Mouse (Mus musculus): Measurements from ENCODE around the gene Aldh3b1. TPM values are rescaled to one million over a fixed set of nuclear protein-coding genes. Genes with fewer than 3 reads are reported as not detected.
"Not testable (repeated sequence)": the region's sequence is repeated elsewhere in the genome, so short reads cannot be mapped to it uniquely, and the experiment has no call there.

Gene Aldh3b1
- polyA plus RNA-seq, 1 experiment from 2014 or later: 3.3 TPM

GRCm38 (mm10) chr19:3960211-3960610 is 30.6 kb upstream of the Aldh3b1 start:
- no peak overlapping the region for H3K4me3 ChIP-seq (replicated peaks; ENCODE audit: low read length)
- no peaks in the 10 kb centered on the region for H3K27me3 ChIP-seq (ENCODE audit: control insufficient read depth, insufficient read depth, low read length)
- ATAC-seq (ENCODE audit: low FRiP score) (no peak), DNase-seq (ENCODE audit: low spot score) (no peak)
- no peak overlapping the region for H3K9ac ChIP-seq
- H3K27ac ChIP-seq: no peak overlapping the region
- H3K36me3 ChIP-seq (replicated peaks; ENCODE audit: control insufficient read depth, insufficient read depth): no peaks in the 10 kb centered on the region
- H3K9me3 ChIP-seq (ENCODE audit: control insufficient read depth, low read length): no peaks in the 10 kb centered on the region
- no peak overlapping the region for H3K4me2 ChIP-seq (replicated peaks)
- 88% methylated on average over 5 of the region's 5 CpGs for WGBS
- no peaks in the 10 kb centered on the region for H3K4me1 ChIP-seq (replicated peaks; ENCODE audit: control insufficient read depth, insufficient read depth, low read length)

- Histone ChIP-seq H3K4me2 (replicated peaks) (no peak overlapping the region), H3K36me3 (replicated peaks; ENCODE audit: control insufficient read depth, insufficient read depth) (no peaks in the 10 kb centered on the region), H3K9ac (no peak overlapping the region), H3K4me3 (replicated peaks; ENCODE audit: low read length) (no peak overlapping the region), H3K4me1 (replicated peaks; ENCODE audit: control insufficient read depth, insufficient read depth, low read length) (no peaks in the 10 kb centered on the region), H3K27ac (no peak overlapping the region), H3K9me3 (ENCODE audit: control insufficient read depth, low read length) (no peaks in the 10 kb centered on the region), H3K27me3 (ENCODE audit: control insufficient read depth, insufficient read depth, low read length) (no peaks in the 10 kb centered on the region)
- ATAC-seq (ENCODE audit: low FRiP score) (no peak), DNase-seq (ENCODE audit: low spot score) (no peak)
Observed at GRCm38 (mm10) chr19:3959030-3959429, 29.4 kb upstream of the Aldh3b1 start.

- H3K27me3 ChIP-seq (ENCODE audit: control insufficient read depth, insufficient read depth, low read length): no peaks in the 10 kb centered on the region
- ATAC-seq (ENCODE audit: low FRiP score) (no peak), DNase-seq (ENCODE audit: low spot score) (no peak)
- no peak within 1 kb of the TSS for H3K4me3 ChIP-seq (replicated peaks; ENCODE audit: low read length)
- WGBS: 73% methylated on average over 4 of the region's 4 CpGs
- H3K9me3 ChIP-seq (ENCODE audit: control insufficient read depth, low read length): no peaks in the 10 kb centered on the region
- H3K4me1 ChIP-seq (replicated peaks; ENCODE audit: control insufficient read depth, insufficient read depth, low read length): no peaks in the 10 kb centered on the region
- H3K4me2 ChIP-seq (replicated peaks): no peak within 1 kb of the TSS
- no peak within 1 kb of the TSS for H3K9ac ChIP-seq
- H3K27ac ChIP-seq: no peak within 1 kb of the TSS
- H3K36me3 ChIP-seq (replicated peaks; ENCODE audit: control insufficient read depth, insufficient read depth): no peaks in the 10 kb centered on the region
Observed at GRCm38 (mm10) chr19:3958470-3958869, 28.9 kb upstream of the Aldh3b1 start, which contains the start of gene Aldh3b3. Aldh3b3 (plus strand) TSS chr19:3958645.

GRCm38 (mm10) chr19:3957296-3958036 is 27.9 kb upstream of the Aldh3b1 start:
- not testable (repeated sequence) for H3K27ac ChIP-seq; H3K27me3 ChIP-seq (ENCODE audit: control insufficient read depth, insufficient read depth, low read length); H3K4me3 ChIP-seq (replicated peaks; ENCODE audit: low read length); H3K36me3 ChIP-seq (replicated peaks; ENCODE audit: control insufficient read depth, insufficient read depth); DNase-seq (ENCODE audit: low spot score); ATAC-seq (ENCODE audit: low FRiP score); H3K4me1 ChIP-seq (replicated peaks; ENCODE audit: control insufficient read depth, insufficient read depth, low read length); H3K9ac ChIP-seq; H3K9me3 ChIP-seq (ENCODE audit: control insufficient read depth, low read length); H3K4me2 ChIP-seq (replicated peaks)
- WGBS: 75% methylated on average over 5 of the region's 5 CpGs

- H3K4me3 ChIP-seq (replicated peaks; ENCODE audit: low read length): no peak overlapping the region
- no peak overlapping the region for H3K4me2 ChIP-seq (replicated peaks)
- no peaks in the 10 kb centered on the region for H3K36me3 ChIP-seq (replicated peaks; ENCODE audit: control insufficient read depth, insufficient read depth)
- no peak overlapping the region for H3K9ac ChIP-seq
- WGBS: 62% methylated on average over 4 of the region's 4 CpGs
- ATAC-seq (ENCODE audit: low FRiP score) (no peak), DNase-seq (ENCODE audit: low spot score) (no peak)
- no peaks in the 10 kb centered on the region for H3K9me3 ChIP-seq (ENCODE audit: control insufficient read depth, low read length)
- no peaks in the 10 kb centered on the region for H3K27me3 ChIP-seq (ENCODE audit: control insufficient read depth, insufficient read depth, low read length)
- no peaks in the 10 kb centered on the region for H3K4me1 ChIP-seq (replicated peaks; ENCODE audit: control insufficient read depth, insufficient read depth, low read length)
- H3K27ac ChIP-seq: no peak overlapping the region
Observed at GRCm38 (mm10) chr19:3955804-3956203, 26.2 kb upstream of the Aldh3b1 start.

- H3K36me3 ChIP-seq (replicated peaks; ENCODE audit: control insufficient read depth, insufficient read depth): no peaks in the 10 kb centered on the region
- no peak overlapping the region for H3K9ac ChIP-seq
- H3K4me2 ChIP-seq (replicated peaks): no peak overlapping the region
- no peak overlapping the region for H3K4me3 ChIP-seq (replicated peaks; ENCODE audit: low read length)
- no peak for DNase-seq (ENCODE audit: low spot score)
- H3K27ac ChIP-seq: no peak overlapping the region
- no peaks in the 10 kb centered on the region for H3K9me3 ChIP-seq (ENCODE audit: control insufficient read depth, low read length)
- no peaks in the 10 kb centered on the region for H3K4me1 ChIP-seq (replicated peaks; ENCODE audit: control insufficient read depth, insufficient read depth, low read length)
- no peak for ATAC-seq (ENCODE audit: low FRiP score)
- 83% methylated on average over 3 of the region's 3 CpGs for WGBS
- no peaks in the 10 kb centered on the region for H3K27me3 ChIP-seq (ENCODE audit: control insufficient read depth, insufficient read depth, low read length)
Observed at GRCm38 (mm10) chr19:3955033-3955432, 25.4 kb upstream of the Aldh3b1 start.

GRCm38 (mm10) chr19:3952099-3952498 is 22.5 kb upstream of the Aldh3b1 start:
- Histone ChIP-seq H3K4me2 (replicated peaks) (no peak overlapping the region), H3K4me1 (replicated peaks; ENCODE audit: control insufficient read depth, insufficient read depth, low read length) (no peaks in the 10 kb centered on the region), H3K9me3 (ENCODE audit: control insufficient read depth, low read length) (no peaks in the 10 kb centered on the region), H3K4me3 (replicated peaks; ENCODE audit: low read length) (no peak overlapping the region), H3K27me3 (ENCODE audit: control insufficient read depth, insufficient read depth, low read length) (no peaks in the 10 kb centered on the region), H3K27ac (no peak overlapping the region), H3K36me3 (replicated peaks; ENCODE audit: control insufficient read depth, insufficient read depth) (no peaks in the 10 kb centered on the region), H3K9ac (no peak overlapping the region)
- 75% methylated on average over 1 of the region's 1 CpGs for WGBS
- ATAC-seq (ENCODE audit: low FRiP score) (no peak), DNase-seq (ENCODE audit: low spot score) (no peak)

DNA sequence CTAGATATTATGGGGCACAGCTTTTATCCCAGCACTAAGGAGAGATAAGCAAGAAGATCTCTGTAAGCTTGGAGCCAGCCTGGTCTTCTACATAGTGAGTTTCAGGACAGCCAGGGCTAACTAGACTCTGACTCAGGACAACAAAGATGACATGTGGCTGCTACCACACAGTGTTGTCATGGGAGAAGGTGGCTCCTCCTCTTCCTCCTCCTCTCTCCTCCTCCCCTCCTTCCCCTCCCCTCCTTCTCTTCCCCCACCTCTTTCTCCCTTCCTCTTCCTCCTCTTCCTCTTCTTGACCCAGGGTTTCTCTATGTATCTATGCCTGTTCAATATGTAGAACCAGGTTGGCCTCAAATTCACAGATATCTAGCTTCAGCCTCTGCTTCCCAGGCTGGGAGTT is 21.9 kb upstream of the Aldh3b1 start:
- Histone ChIP-seq H3K4me1 (replicated peaks; ENCODE audit: control insufficient read depth, insufficient read depth, low read length) (no peaks in the 10 kb centered on the region), H3K9me3 (ENCODE audit: control insufficient read depth, low read length) (no peaks in the 10 kb centered on the region), H3K9ac (no peak overlapping the region), H3K4me3 (replicated peaks; ENCODE audit: low read length) (no peak overlapping the region), H3K27me3 (ENCODE audit: control insufficient read depth, insufficient read depth, low read length) (no peaks in the 10 kb centered on the region), H3K27ac (no peak overlapping the region), H3K4me2 (replicated peaks) (no peak overlapping the region), H3K36me3 (replicated peaks; ENCODE audit: control insufficient read depth, insufficient read depth) (no peaks in the 10 kb centered on the region)
- no peak for DNase-seq (ENCODE audit: low spot score)
- ATAC-seq (ENCODE audit: low FRiP score): no peak

DNA sequence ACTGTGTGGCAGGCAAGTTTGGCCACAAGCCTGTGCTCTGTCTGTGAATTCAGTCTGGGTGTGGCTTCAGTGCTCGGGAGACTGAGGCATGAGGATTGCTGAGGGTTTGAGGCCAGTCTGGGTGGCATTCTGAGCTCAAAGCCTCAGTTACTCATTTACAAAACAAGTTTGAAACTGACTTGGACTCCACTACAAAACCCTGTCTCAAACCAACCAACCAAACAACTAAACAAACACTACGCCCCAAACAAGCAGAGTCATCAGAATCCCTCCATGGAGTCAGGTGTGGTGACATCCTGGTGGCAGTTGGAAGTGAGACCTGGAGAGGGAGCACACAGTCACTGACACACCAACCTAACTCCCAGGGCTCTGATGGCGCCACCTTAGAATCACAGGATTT is 20.7 kb upstream of the Aldh3b1 start:
- DNase-seq (ENCODE audit: low spot score) (no peak), ATAC-seq (ENCODE audit: low FRiP score) (no peak)
- Histone ChIP-seq H3K9me3 (ENCODE audit: control insufficient read depth, low read length) (no peaks in the 10 kb centered on the region), H3K27ac (no peak overlapping the region), H3K4me3 (replicated peaks; ENCODE audit: low read length) (no peak overlapping the region), H3K27me3 (ENCODE audit: control insufficient read depth, insufficient read depth, low read length) (no peaks in the 10 kb centered on the region), H3K9ac (no peak overlapping the region), H3K4me1 (replicated peaks; ENCODE audit: control insufficient read depth, insufficient read depth, low read length) (no peaks in the 10 kb centered on the region), H3K36me3 (replicated peaks; ENCODE audit: control insufficient read depth, insufficient read depth) (no peaks in the 10 kb centered on the region), H3K4me2 (replicated peaks) (no peak overlapping the region)
- 81% methylated on average over 3 of the region's 3 CpGs for WGBS

DNA sequence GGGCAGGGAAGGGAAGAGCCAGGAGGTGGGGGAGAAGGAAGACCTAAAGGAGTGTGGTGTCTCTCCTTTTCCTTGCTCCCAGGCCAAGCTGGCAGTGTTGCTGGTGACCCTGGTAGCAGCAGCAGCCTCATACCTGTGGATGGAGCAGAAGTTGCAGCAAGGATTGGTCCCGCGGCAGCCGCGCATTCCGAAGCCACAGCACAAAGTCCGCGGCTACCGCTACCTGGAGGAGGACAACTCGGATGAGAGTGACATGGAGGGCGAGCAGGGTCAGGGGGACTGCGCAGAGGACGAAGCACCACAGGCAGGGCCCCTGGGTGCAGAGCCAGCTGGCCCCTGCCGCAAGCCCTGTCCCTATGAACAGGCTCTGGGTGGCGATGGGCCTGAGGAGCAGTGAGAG is 18.9 kb upstream of the Aldh3b1 start:
- Histone ChIP-seq H3K4me3 (replicated peaks; ENCODE audit: low read length) (no peak overlapping the region), H3K27ac (no peak overlapping the region), H3K9ac (no peak overlapping the region), H3K4me2 (replicated peaks) (no peak overlapping the region), H3K4me1 (replicated peaks; ENCODE audit: control insufficient read depth, insufficient read depth, low read length) (no peaks in the 10 kb centered on the region), H3K36me3 (replicated peaks; ENCODE audit: control insufficient read depth, insufficient read depth) (no peaks in the 10 kb centered on the region), H3K9me3 (ENCODE audit: control insufficient read depth, low read length) (no peaks in the 10 kb centered on the region), H3K27me3 (ENCODE audit: control insufficient read depth, insufficient read depth, low read length) (0 out of 2 replicates have a peak, but pooled peaks cover 4% of the 10 kb centered on the region)
- DNase-seq (ENCODE audit: low spot score) (no peak), ATAC-seq (ENCODE audit: low FRiP score) (no peak)
- 68% methylated on average over 14 of the region's 14 CpGs for WGBS

Data from hindbrain, embryonic 14.5 days (tissue).